Mouse (Mus musculus): ENCODE data around the gene Olfr686. TPM values are rescaled to one million over a fixed set of nuclear protein-coding genes. Genes with fewer than 3 reads are reported as not detected.

Gene Olfr686
- not detected in 2 replicates for polyA plus RNA-seq (2012; rRNA removed)

DNA sequence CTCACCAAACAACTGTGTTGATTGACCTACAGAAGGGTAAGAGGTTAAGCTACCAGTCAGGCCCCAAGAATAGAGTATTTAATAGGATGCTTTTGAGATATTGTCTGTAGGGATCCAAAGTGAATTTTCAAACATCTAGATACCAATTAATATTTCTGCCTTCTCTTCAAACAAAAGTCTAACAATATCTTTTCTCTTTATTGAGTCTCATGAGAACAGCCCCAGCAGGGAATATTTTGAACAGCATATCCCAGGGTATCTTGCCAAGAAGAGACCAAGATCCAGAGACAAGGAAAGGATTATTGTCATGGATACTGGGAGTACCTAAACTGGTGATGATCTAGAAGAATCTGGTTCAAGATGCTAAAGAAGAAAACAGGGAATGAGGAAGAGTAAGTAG, at the start of gene Olfr686:
Gene Olfr686, minus strand, starts transcription at position 101 of the 400 bp plus-strand sequence.

DNA sequence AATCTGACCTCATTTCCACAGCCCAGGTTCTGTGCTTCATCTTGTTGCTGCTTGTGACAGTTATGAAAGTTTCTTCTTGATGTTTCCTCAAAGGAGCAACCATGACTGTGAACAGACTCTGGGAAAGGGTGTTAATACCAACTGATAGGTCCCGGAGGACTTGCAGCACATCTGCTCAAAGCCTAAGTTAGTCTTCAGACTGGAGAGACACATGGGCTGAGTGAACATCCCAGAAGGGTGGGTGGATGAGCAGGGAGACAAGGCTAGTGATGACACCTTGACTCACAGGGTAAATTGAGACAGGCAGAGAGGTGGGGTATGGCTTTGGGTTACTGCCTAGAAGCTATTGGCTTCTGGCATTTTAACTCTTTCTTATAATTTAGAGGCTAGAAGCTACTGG, 21.4 kb downstream of the Olfr686 start, which contains the start of gene Olfr685:
Gene Olfr685, minus strand, starts transcription at position 101 of the 400 bp plus-strand sequence.

DNA sequence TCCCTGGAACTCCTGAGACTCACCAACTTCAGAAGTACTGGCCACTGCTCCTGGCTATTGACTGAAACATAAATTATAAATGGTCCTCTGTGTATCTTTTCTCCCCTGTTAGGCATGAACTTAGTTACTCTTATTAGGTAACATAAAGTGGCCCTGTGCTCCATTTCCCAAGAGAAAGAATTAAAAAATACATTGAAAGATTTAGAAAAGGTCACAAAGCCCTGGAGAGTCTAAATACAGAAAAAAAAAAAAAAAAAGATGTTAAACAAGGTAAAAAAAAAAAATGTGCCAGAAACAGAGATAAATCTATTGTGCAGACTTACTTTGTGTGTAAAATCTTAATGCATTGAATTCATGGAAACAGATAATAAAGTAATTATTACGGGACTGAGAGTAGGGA, 43.7 kb downstream of the Olfr686 start, which contains the start of gene Olfr684:
Gene Olfr684, minus strand, starts transcription at position 101 of the 400 bp plus-strand sequence.

Other genes with a start within 250 kb of the Olfr686 start
- not detected in 2 replicates for gene Olfr670, start 244.9 kb downstream of the Olfr686 start, polyA plus RNA-seq (2012; rRNA removed)
- gene Olfr671, start 228.4 kb downstream of the Olfr686 start, polyA plus RNA-seq (2012; rRNA removed): not detected in 2 replicates
- not detected in 2 replicates for gene Olfr672, start 205.5 kb downstream of the Olfr686 start, polyA plus RNA-seq (2012; rRNA removed)
- gene Olfr675, start 179.0 kb downstream of the Olfr686 start, polyA plus RNA-seq (2012; rRNA removed): not detected in 2 replicates
- not detected in 2 replicates for gene Olfr676, start 174.8 kb downstream of the Olfr686 start, polyA plus RNA-seq (2012; rRNA removed)
- gene Olfr677, start 156.1 kb downstream of the Olfr686 start, polyA plus RNA-seq (2012; rRNA removed): not detected in 2 replicates
- gene Olfr678, start 143.0 kb downstream of the Olfr686 start, polyA plus RNA-seq (2012; rRNA removed): not detected in 2 replicates
- not detected in 2 replicates for gene Olfr679, start 126.3 kb downstream of the Olfr686 start, polyA plus RNA-seq (2012; rRNA removed)
- not detected in 2 replicates for gene Olfr680-ps1, start 114.7 kb downstream of the Olfr686 start, polyA plus RNA-seq (2012; rRNA removed)
- gene Olfr681, start 90.6 kb downstream of the Olfr686 start, polyA plus RNA-seq (2012; rRNA removed): not detected in 2 replicates
- gene Olfr683, start 60.5 kb downstream of the Olfr686 start, polyA plus RNA-seq (2012; rRNA removed): not detected in 2 replicates
- gene Olfr684, start 43.8 kb downstream of the Olfr686 start, polyA plus RNA-seq (2012; rRNA removed): not detected in 2 replicates
- not detected in 2 replicates for gene Olfr685, start 21.5 kb downstream of the Olfr686 start, polyA plus RNA-seq (2012; rRNA removed)
- gene Olfr688, start 80.6 kb upstream of the Olfr686 start, polyA plus RNA-seq (2012; rRNA removed): not detected in 2 replicates
- not detected in 2 replicates for gene Olfr689, start 103.7 kb upstream of the Olfr686 start, polyA plus RNA-seq (2012; rRNA removed)
- not detected in 2 replicates for gene Olfr690, start 126.6 kb upstream of the Olfr686 start, polyA plus RNA-seq (2012; rRNA removed)
- not detected in 2 replicates for gene Olfr691, start 134.8 kb upstream of the Olfr686 start, polyA plus RNA-seq (2012; rRNA removed)
- not detected in 2 replicates for gene Olfr692, start 160.7 kb upstream of the Olfr686 start, polyA plus RNA-seq (2012; rRNA removed)
- gene Gm5901, start 167.6 kb upstream of the Olfr686 start, polyA plus RNA-seq (2012; rRNA removed): not detected in 2 replicates
- 23.6 and 28.1 TPM in 2 replicates for gene Fam160a2, start 192.6 kb upstream of the Olfr686 start, polyA plus RNA-seq (2012; rRNA removed)
- gene Cnga4, start 197.1 kb upstream of the Olfr686 start, polyA plus RNA-seq (2012; rRNA removed): 0.05 and 0.08 TPM in 2 replicates
- 3.0 and 3.6 TPM in 2 replicates for gene Cckbr, start 218.2 kb upstream of the Olfr686 start, polyA plus RNA-seq (2012; rRNA removed)

Measured in stomach, adult 2 months (tissue).